Mouse (Mus musculus) lung, postnatal 0 days (tissue): Measurements from ENCODE around the gene Arsg.

Source experiments
- CTCF ChIP-seq: IDR thresholded peaks from 2 replicates; pipeline ENCODE4 v1.5.1; 2016; ENCODE audit warnings: antibody characterized with exemption, mild to moderate bottlenecking
- EP300 ChIP-seq: IDR thresholded peaks from 2 replicates; pipeline ENCODE4 v1.6.1; 2016; ENCODE audit warnings: antibody characterized with exemption, mild to moderate bottlenecking, control low read depth

DNA sequence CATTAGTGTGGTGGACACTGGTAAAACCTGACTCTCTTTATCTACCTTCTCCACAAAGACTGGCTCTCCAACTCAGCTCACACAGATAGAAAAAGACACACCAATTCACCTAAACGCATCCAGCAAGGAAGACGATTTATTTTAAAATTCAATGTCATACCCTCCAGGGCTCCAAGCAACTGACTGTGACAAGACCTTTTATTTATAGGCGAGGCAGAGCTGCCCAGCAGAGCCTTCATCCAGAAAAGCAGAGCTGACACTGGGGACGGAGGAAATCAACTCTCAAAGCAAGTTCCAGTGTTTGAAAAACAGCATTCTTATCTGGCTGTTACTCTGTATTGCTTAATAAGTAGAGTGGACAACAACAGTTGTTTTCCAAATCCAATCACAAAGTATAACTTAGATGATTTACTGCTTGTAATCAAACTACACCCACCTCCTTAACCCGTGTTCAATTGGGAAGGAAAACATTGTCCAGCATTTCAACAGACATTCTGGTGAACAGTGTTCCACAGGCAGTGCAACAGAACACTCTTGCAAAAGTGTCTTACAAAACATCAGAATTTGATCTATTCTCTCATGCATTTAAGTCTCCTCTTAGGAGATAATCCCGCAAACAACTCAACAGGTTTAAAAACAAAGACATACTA lies 135.9 kb downstream of the Arsg start:
- TF ChIP-seq EP300, result no peak
- TF ChIP-seq CTCF, result no peak
